Mouse (Mus musculus): Measurements from ENCODE around the gene Chst12.

Gene Chst12

DNA sequence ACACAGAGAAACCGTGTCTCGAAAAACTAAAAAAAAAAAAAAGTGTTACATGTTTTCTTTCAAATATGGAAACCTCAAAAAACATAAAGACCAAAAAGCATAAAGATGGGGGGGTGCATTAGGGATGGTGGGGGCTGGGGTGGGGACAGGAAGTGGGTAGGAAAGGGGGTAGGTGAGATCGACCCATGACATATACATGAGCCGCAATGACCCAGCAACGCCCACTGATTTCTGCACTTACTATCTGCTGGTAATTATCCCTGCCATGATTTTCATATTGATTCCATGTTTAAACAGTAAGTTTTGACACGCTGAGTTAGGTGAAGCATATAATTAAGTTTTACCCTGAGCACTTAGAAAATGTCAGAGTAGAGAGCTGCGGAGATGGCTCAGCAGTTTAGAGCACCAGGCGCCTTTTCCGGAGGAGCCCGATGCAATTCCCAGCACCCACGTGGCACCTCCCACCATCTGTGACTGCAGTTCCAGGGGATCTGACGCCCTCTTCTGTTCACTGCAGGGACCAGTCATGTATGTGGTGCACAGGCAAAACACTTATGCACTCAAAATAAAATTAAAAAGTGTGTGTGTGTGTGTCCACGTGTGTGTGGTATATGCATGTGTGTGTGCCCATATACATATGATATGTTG, 65.0 kb downstream of the Chst12 start:
- no peak for DNase-seq (ENCODE audit: low spot score)

DNA sequence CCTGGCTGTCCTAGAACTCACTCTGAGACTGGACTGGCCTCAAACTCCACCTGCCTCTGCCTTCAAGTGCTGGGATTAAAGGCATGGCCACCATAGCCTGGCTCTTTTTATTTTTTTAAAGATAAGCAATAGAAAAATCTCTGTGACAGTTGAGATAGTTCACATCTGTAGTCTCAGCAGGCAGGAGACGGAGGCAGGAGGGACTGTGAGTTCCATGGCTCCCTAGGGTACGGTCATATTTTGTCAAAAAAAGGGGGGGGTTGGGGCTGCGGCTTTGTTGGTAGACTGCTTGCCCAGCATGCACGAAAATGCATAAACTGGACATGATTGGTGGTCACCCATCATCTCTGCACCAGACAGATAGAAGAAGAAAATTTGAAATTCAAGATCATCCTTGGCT, 65.9 kb downstream of the Chst12 start:
- no peak for DNase-seq (ENCODE audit: low spot score)

DNA sequence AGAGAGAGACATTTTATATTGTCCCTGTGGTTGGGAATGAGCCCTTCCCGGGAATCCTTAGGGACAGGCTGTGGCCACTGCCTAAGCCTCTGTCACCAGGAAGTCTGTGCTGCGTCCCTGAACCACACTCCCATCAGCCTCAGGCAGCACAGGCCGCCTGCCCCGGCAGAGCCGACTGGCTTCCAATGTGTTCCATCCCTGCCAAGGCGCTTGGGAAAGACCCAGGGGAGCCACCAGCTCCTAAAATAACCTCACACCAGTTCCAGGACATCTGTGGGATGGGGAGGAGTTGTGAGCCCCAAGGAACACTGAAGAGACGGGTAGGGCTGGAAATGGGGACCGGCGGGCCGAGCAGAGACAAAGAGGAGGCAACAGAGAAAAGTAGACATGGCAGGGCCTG, 66.3 kb downstream of the Chst12 start:
- no peak for DNase-seq (ENCODE audit: low spot score)

DNA sequence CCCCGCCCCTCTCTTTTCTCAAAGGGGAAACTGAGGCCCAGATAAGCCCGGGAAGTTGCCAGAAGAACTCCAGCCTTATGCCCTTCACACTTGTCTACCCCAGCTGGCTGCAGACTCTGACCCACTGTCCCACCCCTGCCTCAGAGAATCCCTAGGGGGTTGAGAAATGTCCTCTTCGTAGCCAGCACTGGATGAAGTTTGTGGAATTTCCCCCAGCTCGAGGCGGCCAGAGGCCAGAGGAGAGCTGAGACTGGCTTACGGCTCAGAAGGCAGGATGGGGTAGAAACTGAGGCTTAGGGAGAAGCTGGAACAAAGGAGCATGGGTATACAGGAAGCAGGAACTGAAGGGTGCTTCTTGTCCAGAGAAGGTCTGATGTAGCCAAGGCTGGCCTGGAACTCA, 67.3 kb downstream of the Chst12 start:
- DNase-seq (ENCODE audit: low spot score) = no peak
